Mouse (Mus musculus): ENCODE results near the gene Ninj2.

The Ninj2 gene

GRCm38 (mm10) chr6:120182160-120182559 is 89.0 kb downstream of the Ninj2 start:
- DNase-seq, result no peak

- no peak for DNase-seq
Measured at GRCm38 (mm10) chr6:120183771-120184170, 90.6 kb downstream of the Ninj2 start.

- DNase-seq, result no peak
Measured at GRCm38 (mm10) chr6:120185012-120185730, 92.0 kb downstream of the Ninj2 start.

- DNase-seq, result no peak
Measured at GRCm38 (mm10) chr6:120185756-120186155, 92.6 kb downstream of the Ninj2 start.

- DNase-seq, result no peak
Measured at GRCm38 (mm10) chr6:120186594-120186993, 93.4 kb downstream of the Ninj2 start.

GRCm38 (mm10) chr6:120187587-120188176 is 94.5 kb downstream of the Ninj2 start:
- DNase-seq, result no peak

GRCm38 (mm10) chr6:120188376-120189235 is 95.5 kb downstream of the Ninj2 start:
- no peak for DNase-seq

GRCm38 (mm10) chr6:120189287-120189686 is 96.1 kb downstream of the Ninj2 start:
- no peak for DNase-seq

GRCm38 (mm10) chr6:120190365-120190764 is 97.2 kb downstream of the Ninj2 start:
- no peak for DNase-seq

- DNase-seq, result no peak
Measured at GRCm38 (mm10) chr6:120190912-120191311, 97.8 kb downstream of the Ninj2 start.

GRCm38 (mm10) chr6:120191396-120192170 is 98.4 kb downstream of the Ninj2 start:
- no peak for DNase-seq

- peak; percentile 43 for DNase-seq
Measured at GRCm38 (mm10) chr6:120192211-120192870, 99.2 kb downstream of the Ninj2 start.

- DNase-seq, result peak; percentile 72
Measured at GRCm38 (mm10) chr6:120193174-120193573, 100.0 kb downstream of the Ninj2 start.

- no peak for DNase-seq
Measured at GRCm38 (mm10) chr6:120193793-120194192, 100.6 kb downstream of the Ninj2 start.

GRCm38 (mm10) chr6:120194305-120194704 is 101.2 kb downstream of the Ninj2 start:
- no peak for DNase-seq

- no peak for DNase-seq
Measured at GRCm38 (mm10) chr6:120194963-120195362, 101.8 kb downstream of the Ninj2 start.

GRCm38 (mm10) chr6:120196837-120197236 is 103.7 kb downstream of the Ninj2 start:
- peak; percentile 17 for DNase-seq

- peak; percentile 73 for DNase-seq
Measured at GRCm38 (mm10) chr6:120197964-120198363, 104.8 kb downstream of the Ninj2 start.

GRCm38 (mm10) chr6:120199638-120200394 is 106.7 kb downstream of the Ninj2 start:
- DNase-seq, result no peak

GRCm38 (mm10) chr6:120201956-120202355 is 108.8 kb downstream of the Ninj2 start:
- DNase-seq, result no peak

- no peak for DNase-seq
Measured at GRCm38 (mm10) chr6:120202406-120202805, 109.3 kb downstream of the Ninj2 start.
